Mouse (Mus musculus) C2C12 (cell line): ENCODE results near the gene Gap43.

Experiments
- CEBPB ChIP-seq: IDR thresholded peaks from one replicate; pipeline ENCODE4 v1.6.1; 2011; ENCODE audit warnings: low read depth, mild to moderate bottlenecking, control low read depth, moderate library complexity
- CTCF ChIP-seq: IDR thresholded peaks from one replicate; pipeline ENCODE4 v1.5.1; 2011; ENCODE audit not compliant: control insufficient read depth, insufficient read depth, insufficient read length
- MAX ChIP-seq: IDR thresholded peaks from one replicate; pipeline ENCODE4 v1.6.1; 2011; ENCODE audit warnings: mild to moderate bottlenecking, control low read depth
- USF1 ChIP-seq: IDR thresholded peaks from one replicate; pipeline ENCODE4 v1.6.1; 2011; ENCODE audit warnings: low read depth, mild to moderate bottlenecking, control low read depth, moderate library complexity

DNA sequence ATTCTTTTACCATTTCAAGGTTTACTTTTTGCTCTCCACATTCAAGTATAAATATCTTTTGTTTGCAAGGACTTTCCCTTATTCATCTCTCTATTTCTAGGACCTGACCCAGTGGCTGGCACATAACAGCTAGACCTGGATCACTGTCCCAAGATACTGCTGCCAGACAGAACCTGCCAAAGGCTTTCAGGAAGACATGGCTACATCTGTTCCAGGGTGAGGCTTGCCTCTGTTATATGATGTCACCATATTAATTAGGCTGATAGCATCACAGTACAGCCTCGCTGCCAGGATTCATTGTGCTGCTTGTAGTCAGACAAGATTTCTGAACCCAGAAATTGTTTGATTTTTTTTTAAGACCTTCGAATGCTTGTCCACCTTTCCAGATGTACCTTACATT lies 9.6 kb upstream of the Gap43 start:
- TF ChIP-seq MAX (no peak), CTCF (no peak), CEBPB (no peak), USF1 (no peak)
